Mouse (Mus musculus) cerebellum, adult 2 months (tissue): ENCODE data around the gene Slco1a5.

Source experiments
- CTCF ChIP-seq: fragments of 200-500 bp; IDR thresholded peaks from 2 replicates; pipeline ENCODE4 v1.5.1; 2011; ENCODE audit warnings: low read depth, mild to moderate bottlenecking, control low read depth, low read length, moderate library complexity, borderline replicate concordance; ENCODE audit not compliant: insufficient read depth
- POLR2A ChIP-seq: fragments of 200-500 bp; IDR thresholded peaks from 2 replicates; pipeline ENCODE4 v1.6.1; 2011; ENCODE audit warnings: low read length, control low read depth, borderline replicate concordance; ENCODE audit not compliant: insufficient read depth

- TF ChIP-seq CTCF (no peak), POLR2A (no peak)
These were observed 130.8 kb downstream of the Slco1a5 start for GRCm38 (mm10) chr6:142191962-142192361.
